Mouse (Mus musculus) kidney, postnatal 36 days (tissue): Measurements from ENCODE around the gene Serpinb6a.
"Not testable (repeated sequence)": the region's sequence is repeated elsewhere in the genome, so short reads cannot be mapped to it uniquely, and the experiment has no call there.

Experiments
- DNase-seq, 2 experiments: peaks; one replicate each; pipeline ENCODE4 v3.0.0; 2021 to 2022; ENCODE audit warnings: mixed read lengths in 2 of 2

Serpinb6a gene

DNA sequence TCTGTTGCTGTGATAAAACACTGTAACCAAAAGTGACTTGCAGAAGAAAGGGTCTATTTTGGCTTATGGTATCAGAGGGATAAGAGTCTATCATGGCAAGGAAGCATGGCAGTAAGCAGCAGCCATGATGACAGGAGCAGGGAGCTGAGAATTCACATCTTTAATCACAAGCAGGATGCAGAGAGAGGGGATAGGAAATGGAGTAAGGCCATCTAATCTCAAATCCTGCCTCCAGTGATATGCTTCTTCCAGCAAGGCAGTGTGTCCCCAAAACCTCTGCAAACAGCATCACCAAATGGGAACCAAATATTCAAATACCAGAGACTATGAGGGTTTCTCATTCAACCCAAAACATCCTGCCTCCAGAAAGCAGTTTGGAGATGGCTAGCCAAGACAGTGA, 36.0 kb downstream of the Serpinb6a start:
- no peak for DNase-seq

DNA sequence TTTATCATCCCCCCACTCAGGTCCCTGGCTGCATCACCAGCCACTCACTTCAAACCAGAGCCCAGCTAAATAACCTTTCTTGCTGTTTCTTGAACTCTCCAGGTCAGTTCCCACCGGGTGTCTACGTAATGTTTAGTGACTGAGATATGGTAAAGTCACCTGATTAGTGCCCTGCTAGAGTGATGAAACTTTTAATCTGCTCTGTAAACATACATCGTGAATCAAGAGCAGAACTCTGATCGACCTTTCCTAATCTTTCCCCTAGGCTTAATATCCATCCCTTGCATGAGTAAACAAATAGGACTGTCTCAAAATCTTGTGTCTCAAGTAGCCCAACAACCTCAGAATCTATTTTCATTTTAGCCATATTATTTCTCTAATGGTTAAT, 36.6 kb downstream of the Serpinb6a start:
- no peak for DNase-seq

DNA sequence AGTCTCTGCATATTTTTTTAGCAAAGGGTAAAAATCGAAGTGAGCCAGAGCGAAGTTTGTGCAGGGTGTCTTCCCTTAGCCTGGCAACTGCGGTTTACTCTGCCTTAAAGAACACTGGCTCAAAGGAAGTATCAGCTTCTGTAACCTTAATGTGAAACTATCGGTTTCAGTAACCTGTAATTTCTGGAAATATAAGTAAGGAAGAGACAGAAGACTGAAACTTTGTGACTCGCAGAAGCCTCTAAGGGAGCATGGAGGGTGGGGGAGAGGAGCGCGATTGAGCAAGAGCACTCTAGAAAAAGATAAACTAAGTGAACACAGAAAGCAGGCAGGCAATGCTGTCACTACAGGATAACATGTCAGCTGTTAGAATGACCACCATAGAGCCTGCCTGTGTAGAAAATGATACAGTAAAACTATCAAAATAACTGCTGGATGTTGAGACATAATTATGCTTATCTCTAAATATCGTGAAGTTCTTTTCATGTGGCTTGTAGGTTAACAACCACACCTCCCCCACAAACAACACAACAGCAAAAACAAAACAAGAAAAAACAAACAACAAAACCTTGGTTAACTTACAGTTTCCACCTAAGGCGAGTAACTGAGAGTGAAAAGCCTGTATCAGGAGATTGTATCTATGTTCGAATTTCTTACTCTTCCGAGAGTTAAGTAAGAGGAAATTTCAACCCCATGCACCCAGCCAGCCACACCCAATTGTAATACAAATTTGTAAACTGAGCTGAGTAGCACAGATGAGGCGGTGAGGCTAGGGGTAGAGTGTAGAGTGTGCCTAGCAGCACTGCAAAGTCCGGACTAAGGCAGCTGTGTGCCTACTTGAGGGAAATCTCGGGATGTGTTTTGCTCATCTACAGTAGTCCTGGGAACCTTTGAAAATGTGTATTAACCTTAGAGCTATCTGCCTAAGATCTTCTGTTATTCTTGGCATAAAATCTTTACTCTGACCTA, 37.3 kb downstream of the Serpinb6a start:
- DNase-seq: peak; percentile 25 to 30

DNA sequence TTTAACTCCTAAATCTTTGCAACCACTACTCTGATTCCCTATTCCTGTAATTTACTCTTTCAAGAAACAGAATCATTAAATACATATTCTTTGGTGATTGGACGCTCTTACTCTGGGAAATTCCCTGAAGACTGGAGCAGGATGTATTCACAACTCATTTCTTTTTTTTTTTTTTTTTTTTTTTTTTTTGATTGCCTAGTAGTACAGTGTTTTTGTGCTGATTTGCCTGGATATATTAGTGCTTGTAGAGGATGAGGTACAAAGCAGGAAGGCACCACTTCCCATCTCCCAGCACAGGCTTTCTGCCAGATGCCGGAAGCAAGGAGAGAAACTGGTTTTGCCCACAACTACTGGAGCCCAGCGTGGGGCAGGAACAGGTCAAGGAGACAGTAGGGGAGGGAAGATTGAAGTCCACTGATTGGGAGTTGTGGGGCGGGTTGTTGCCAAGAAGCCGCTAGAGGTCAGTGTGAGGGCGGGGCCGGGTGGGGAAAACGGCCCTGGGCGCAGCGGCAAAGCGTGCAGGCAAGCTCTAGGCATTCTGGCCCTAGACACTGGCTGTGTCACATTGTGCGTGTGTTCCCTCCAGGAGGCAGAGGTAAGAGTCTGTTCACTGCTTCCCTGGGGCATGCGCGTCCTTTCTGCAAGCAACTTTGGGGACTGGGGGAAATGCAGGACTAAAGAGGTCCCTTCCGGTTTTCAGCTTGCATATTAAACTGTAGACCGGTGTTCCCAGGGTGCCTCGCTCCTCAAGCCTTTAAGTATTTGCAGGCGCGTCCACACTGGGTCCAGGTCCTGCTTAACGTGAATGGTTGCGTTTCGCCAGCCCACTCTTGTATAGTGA, 38.2 kb downstream of the Serpinb6a start, which contains the start of gene Nqo2:
Gene Nqo2, plus strand, starts transcription at position 482 of the 841 bp plus-strand sequence.
- DNase-seq: peak; percentile 86 to 90

DNA sequence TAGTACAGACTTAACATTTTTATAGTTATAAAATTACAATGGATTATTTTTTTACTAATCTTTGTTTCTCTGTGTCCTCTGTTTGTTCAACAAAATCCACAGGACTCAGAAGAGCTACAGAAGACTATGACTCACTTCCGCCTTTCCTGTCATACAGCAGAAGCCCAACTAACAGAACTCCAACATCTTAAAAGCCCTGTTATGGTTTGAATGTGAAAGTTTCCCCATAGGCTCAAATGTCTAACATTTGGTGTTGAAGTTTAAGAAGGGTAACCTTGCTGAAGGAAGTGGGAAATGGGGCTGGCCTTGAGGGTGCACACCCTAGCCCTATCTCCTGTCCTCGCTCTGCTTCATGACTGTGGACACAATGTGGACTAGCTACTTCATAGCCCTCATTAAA, 42.8 kb downstream of the Serpinb6a start:
- no peak for DNase-seq

DNA sequence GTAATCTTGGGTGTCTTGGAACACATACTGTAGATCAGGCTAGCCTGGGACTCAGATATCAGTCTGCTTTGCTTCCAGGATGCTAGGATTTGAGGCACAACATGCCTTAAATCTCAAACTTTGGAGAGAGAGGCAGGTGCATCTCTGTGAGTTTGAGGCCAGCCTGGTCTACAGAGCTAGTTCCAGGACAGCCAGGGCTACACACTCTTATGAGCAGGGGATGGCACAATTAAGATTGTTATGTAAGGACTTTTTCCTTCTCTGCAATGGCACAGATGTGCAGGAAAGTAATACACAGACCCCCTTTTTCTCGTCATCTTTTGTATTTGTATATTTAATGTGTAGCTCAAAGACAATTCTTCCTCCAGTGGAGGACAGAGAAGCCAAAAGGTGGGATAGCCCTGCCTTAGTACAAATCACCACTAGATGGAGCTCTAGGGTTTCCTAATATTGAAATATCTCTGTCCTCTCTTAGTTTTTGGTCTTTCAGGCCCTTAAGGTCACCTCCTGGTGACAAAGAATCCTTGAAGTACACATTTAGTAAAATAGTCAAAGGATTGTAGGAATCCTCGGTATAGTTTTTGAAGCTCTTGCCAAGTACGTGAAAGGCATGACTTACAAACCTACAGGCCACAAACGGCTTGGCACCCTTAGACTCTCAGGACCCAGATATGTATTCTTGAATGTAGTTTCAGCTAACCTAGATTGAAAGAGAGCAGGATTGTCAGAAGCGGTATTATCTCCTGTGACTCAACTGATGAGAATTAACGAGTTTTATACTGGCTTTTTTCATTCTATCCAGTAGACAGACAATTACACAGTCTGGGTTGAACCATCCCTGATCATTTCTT, 45.8 kb downstream of the Serpinb6a start:
- DNase-seq: peak; percentile 41 to 55

DNA sequence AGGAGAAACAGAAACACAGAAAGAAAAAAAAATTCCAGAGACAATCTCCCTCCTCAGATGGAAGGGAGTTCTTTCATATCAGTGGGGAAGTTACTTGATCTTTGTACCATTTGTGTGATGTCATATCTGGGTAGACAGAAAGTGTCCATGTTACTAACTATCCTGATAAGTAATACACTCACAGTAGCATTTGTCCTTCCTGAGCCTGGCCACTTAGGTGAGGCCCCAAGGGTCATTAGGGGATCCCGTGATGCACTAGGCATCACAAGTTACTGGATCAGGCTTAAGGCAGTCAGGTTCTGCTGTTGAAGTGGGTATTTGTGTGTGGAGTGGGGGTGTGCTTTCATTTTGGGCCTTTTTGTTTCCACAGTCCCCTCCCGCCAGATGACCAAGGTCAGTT, 49.6 kb downstream of the Serpinb6a start:
- no peak for DNase-seq

DNA sequence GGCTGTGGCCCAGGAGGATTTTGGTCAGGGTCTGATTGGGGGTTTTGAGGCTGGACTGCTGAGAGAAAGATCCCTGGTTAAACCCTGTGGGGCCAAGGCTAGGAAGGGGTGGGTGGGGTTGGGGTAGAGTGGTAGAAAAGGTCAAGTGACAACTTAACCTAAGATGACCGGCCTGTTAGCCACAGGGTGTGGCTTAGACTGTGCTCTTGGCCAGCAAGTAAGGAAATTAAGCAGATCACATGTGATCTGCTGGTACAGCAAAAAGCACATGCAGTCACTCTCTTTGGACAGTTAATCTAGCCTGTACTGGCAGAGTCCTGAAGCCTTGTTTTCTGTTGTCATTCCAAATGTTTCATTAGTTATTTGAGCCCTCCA, 50.5 kb downstream of the Serpinb6a start:
- no peak for DNase-seq

DNA sequence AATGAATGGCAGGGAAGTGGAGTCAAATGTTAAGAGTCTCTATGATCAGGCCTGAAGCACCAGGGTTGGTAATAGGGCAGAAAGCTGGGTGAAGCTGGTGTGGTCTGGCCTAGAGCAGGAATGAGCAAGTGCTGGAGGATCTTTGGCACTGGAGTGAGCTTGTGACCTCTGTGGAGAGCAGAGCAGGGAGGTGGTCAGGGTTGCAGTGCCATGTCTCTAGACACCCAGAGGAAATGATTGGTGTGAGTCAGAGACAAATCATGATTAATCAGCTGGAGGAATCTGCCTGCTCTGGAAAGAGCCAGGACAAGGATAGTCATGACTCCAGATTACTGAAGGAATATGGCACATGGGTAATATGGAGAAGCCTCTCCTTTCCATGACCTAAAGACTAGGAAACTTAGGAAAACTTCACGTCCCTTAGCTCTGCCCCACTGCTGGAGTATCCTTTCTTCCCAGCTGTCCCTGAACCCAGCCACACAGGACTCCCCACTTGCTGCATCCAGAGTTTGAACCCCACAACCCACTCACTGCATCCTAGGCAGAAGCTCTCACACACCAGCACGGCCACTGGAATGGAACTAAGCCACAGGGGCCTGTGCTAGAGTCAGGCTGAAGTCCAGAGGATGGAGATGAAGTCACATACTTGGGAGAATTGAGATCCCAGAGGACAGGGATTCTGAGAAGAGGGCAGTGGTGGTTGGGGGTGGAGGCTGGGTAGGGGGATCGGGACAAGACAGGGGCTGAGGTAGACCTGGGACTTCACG, 51.1 kb downstream of the Serpinb6a start:
- DNase-seq: no peak

DNA sequence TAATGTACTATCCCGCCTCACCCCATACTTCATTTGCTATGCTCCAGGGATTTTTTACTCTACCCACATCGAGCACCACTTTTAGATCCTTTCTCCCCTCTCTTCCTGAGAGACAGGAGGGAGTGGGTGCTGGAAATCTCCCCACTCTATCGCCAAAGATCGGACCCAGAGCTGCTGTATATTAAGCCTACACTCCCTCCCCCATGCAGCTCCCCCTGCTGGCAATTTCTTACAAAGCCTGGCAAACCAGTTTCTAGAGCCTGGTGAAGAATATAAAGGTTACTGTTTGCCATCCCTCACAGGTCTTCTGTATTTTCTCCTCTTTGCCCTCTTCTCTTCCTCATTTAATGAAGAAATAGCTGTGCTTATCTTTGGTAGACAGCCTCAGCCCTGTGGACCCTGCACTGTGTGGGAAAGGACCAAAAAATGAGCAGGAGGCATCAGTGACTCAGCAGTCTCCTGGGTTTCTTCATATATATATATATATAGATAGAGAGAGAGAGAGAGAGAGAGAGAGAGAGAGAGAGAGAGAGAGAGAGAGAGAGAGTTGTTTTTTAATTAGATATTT, 60.3 kb downstream of the Serpinb6a start:
- DNase-seq: peak in 1 of 2 experiments; percentile 58

DNA sequence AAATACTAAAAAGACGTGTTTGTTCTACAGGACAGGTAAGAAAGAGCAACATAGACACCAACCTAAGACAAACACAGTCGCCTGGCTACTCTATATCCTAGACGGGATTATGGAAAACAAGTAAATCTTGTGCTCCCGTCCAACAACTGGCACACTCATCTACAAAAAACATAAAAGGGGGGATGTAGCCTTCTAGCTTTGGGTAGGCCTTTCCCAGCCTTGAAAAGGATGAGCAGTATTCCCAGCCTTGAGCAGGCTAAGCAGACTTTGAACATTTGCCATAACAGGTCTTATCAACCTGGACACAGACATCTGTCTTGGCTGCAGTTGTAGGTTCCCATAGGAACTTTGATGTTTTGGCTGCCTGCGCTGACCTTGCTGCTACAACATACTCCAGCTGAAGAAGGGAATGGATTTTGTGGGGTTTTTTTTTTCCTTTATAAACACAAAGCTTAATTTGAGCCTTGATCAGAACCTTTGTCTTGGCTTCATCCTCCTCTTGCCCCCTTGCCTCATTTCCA, 61.2 kb downstream of the Serpinb6a start:
- DNase-seq: no peak

DNA sequence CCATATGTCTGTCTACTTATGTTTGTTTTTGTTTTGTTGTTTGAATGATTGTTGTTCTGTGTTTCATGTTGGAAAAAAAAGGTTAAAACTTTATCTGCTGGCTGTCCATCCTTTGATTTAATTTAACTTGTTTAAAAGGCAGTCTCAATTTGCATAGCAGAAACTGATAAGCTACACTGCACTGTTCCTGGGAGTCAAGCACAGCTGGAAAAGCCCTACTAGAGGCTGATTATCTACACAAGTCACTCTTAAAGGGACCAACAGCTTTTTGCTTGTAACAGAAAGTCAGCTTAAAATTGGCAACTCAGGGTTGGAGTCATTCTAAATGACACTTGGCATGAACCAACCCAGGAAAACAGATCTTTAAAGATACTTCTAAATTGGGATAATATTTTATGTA, 65.0 kb downstream of the Serpinb6a start:
- DNase-seq: not testable (repeated sequence)

DNA sequence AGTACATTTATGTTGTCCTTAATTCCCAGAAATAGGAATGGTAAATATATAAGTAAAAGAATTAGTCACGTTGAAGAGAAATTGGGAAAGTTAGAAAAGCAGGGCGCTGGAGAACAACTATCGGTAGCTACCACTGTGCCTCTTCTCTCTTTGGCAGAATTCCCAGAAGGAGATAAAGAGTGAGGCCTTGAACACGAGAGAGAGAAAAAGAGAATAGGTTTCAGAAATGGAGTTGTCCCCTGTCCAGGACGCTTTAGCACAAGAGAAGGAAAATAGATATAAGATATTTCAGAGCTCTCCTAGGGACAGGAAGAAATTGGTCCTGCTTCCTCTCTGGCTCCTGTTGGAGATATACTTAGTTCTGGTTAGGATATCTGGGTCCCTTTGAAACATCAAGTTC, 65.4 kb downstream of the Serpinb6a start:
- DNase-seq: no peak

DNA sequence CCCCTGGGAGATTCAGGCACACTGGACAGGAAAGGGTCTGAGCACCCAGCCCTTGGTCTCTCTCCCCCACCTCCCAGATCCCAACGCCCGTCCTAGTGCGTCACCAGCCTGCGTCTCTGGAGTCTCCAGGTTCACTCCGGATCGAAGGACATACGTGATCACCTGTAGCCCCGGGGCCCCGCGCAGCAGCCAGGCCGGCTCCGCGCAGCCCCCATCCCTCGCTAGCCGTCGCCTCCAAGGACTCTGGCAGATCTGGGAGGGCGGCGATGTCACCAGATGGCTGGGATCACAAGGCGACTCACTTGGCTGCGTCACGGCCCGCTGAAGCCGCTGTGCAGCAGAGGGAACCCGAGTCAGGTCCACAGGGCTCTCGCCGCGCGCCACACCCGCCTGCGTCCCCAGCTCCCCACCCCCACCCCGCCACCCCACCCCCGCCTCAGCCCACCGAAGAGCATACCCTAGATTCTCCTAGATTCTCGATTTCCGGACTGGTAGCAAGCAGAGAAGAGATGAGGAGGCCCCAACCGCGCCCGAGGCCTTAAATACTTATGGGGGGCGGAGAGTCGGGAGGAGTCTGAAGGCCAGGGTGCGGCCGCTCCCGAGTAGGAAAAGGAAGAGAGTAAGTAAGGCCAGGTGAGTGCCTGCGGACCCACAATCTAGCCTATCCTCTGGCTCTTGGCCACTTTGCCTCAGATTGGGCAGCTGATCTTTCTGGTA, 67.0 kb downstream of the Serpinb6a start:
- DNase-seq: peak; percentile 48 to 70

DNA sequence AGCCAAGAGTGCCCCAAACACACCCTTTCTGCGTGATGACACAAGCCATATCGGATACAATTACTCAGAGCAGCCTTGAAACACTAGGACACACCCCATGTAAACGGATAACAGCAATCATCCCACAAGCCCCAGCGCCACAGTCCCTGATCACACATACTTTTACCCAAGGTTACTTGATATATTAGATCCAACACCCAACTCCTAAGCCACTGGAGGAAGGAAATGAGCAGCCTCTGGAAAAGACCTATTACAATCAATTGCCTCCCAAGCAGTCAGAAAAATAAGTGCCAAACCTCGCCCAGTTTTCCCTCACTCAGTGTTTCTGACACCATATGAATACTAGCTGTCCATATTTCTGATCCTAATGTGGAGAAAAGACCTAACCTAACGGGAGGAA, 67.9 kb downstream of the Serpinb6a start:
- DNase-seq: no peak

DNA sequence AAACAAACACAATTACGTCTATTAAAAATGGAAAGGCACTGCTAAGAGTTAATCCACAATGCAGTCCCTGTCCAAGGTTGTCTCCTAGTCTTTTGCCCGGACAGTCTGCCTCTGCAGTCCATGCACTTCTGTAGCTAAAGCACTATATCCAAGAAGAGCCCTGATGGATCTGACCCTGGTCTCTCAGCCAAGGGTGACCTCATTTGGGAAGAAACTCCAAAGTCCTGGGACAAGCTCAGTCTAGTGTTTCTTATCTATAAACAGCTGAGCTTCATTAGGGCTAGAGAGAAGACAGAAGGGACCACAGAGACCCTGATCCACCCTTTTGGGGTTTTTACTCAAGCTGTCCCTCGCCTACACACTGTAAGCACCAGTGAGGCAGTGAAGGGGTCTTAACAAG, 71.7 kb downstream of the Serpinb6a start:
- no peak for DNase-seq

DNA sequence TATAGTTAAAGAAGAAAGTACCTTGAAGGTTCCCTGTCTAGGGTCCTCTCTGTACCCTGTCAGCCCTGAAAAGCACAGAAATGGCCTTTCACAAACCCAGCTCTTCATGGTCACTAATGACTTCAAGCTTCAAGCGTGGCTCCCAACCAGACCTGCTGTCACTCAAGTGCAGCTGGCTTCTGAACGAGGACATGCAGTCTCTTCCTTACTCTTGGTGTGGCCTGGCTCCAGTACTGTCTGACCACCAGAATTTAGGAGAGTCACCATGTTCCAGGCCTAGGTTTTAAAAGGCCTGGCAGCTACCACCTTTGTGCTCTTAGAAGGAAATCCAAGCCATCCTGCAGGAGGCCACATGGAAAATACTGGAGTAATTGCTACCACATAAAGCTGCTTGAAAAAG, 72.3 kb downstream of the Serpinb6a start:
- no peak for DNase-seq

DNA sequence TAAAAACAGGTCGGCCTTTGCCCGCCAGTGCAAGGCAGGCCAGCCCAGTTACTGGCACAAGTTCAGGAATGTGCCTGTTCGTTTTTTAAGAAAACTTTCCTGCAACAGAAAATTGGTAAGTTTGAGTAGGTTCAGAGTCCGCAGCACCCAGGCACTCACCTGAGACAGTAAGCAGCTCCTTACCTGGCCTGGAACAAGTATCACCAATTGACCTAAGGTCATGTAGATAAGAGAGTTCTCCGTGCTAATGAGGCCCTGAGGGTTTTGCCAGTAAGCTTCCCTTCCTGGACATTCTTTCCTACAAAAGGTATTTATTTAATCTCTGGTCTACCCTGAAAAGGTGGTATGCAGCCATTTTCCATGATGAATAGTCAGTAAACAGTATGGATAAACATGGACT, 80.9 kb downstream of the Serpinb6a start:
- DNase-seq: peak in 1 of 2 experiments; percentile 18

DNA sequence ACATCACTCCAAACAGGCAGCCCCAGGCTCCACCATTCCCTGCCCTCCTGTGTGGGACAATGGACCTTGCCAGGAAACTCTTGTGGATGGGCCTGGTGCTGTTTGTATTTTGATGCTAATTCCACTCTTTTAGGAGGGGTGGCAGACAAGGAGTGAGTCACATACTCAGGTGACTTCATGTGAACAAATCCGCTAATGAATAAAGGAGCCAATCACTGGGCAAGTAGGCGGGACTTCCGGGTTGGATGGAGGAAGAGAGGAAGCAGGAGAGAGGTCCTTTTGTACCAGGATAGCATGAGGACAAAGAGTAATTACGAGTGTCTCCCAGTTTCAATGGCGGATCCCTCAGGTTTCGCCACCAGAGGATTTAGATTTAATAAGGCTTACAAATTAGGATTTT, 81.6 kb downstream of the Serpinb6a start:
- DNase-seq: no peak

DNA sequence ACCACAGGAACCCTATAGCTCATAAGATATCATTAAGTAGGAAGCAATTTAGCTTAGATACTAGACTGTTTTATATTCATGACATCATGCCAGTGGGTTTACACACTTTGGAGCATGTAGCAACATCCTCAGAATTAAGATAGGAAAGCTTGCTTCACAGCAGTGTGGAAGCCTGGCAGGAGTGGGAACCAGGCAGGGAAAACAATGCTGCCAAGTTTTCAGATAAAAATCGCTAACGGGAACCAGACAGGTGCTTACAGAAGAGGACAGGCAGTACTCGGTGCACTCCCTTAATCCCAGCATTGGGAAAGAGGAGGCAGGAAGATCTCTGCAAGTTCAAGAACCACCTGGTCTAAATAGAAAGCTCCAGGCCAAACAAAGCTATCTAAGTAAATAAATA, 95.8 kb downstream of the Serpinb6a start:
- no peak for DNase-seq
